Mouse (Mus musculus) skeletal muscle tissue, adult 2 months (tissue): Measurements from ENCODE around the gene Vmn1r210.
"Not testable (repeated sequence)": the region's sequence is repeated elsewhere in the genome, so short reads cannot be mapped to it uniquely, and the experiment has no call there.

Source experiments
- DNase-seq: peaks from one replicate; pipeline ENCODE4 v3.0.0-alpha.2; 2012; ENCODE audit warnings: low read depth, low spot score

Vmn1r210 gene

DNA sequence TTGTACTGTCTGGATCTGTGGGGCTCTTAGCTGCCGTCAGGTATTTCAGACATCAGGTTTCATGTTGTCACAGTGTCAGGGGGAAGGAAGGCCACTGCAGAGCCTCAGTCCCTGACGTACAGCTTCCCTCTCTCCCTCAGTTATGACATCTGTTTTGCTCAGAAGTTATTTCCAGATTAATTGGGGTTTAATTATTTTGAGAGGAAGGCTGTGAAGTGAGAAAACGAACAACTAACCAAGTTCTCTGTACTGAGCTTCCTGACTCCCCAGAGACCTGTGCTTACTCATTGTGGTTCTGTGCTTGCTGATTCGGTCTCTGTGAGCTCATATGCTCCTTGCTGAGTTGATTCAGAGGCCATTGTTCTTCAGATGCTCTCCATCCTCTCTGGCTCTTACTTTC lies at the start of gene Vmn1r210:
Gene Vmn1r210, minus strand, starts transcription at position 101 of the 400 bp plus-strand sequence.
- DNase-seq = no peak

DNA sequence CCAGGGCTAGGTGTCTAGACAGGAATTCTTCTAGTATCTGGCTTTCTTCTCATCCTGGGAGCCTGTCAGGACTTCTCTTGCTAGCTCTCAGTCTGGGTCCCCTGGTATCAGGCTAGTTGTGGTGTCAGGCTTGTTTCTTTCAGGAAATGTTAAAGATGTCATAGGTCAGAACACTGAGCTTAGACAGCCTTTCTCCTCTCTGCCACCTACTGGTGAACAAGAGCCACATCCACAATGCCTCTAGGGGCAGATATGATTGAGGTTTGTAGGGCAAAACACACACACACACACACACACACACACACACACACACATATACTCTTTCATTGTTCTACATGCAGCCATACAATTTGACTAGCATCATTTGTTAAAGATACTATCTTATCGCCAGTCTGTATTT lies 48.1 kb upstream of the Vmn1r210 start:
- DNase-seq = no peak

DNA sequence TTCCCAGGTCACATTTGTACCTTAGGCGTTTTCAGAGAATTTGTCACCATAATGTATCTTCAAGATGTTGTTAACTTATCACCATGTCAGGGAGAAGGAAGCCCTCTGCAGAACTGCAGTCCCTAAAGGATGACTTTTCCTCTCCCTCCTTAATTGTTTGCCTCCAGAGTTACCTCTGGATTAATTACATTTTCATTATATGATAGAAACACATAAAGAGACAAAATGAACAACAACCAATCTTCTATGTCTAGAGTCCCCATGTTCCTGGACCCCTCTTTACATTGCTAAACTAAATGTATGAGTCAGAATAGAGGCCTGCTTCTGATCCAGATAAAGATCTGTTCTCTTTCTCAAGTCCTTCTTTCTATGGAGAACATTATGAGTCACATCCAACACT lies 26.3 kb upstream of the Vmn1r210 start, which contains the start of gene Vmn1r211:
Gene Vmn1r211, minus strand, starts transcription at position 101 of the 400 bp plus-strand sequence.
- no peak for DNase-seq

DNA sequence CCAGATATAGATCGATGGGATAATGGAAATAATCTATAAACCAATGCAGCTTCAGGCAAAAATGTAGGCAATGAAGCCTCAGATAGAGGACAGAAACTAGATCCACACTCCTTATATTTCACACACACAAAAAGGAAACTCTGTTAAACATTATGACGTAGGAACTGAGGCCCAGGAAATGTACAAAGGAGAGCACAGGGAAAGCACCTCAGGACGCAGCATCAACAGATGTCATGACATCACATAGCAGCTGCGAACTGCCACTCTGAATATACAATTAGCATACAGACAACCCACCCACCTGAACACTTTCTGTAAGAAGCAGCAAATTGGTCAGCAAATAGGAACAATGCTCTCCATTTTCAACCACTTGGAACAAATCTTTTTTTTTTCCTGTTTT lies 23.6 kb upstream of the Vmn1r210 start:
- DNase-seq = no peak

DNA sequence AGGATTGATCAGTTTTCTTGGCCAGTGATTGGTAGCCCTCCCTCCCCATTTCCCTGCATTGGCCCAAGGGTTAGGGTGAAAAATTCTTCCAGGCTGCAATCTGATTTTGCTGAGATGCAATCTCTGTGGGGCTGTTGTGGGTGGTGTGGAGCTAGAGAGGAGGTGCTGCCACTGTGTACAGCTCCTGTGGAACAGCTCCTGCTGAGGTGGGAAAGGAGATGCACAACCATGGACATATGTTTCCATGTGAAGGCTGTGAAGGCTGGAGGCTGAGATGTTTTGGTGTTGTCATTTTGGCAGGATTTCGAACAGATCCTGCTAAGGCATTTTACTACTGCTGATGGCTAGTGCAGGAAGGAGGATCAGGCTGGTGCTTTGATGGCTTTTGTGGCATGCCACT lies 15.7 kb upstream of the Vmn1r210 start:
- no peak for DNase-seq

DNA sequence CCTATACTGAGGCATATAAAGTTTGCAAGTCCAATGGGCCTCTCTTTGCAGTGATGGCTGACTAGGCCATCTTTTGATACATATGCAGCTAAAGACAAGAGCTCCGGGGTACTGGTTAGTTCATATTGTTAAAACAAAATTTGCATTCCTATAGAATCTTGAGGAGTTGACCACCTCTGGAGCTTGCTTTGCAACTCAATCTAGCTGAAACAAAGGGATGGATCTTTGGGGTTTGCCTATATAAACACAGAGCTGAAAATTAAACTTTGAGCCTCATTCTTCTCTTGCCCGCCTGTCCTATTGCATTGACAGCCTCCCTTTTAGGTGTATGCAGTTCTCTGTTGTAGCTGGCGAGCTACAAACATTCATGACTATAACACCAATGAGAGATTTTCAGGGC lies 13.2 kb upstream of the Vmn1r210 start:
- not testable (repeated sequence) for DNase-seq

DNA sequence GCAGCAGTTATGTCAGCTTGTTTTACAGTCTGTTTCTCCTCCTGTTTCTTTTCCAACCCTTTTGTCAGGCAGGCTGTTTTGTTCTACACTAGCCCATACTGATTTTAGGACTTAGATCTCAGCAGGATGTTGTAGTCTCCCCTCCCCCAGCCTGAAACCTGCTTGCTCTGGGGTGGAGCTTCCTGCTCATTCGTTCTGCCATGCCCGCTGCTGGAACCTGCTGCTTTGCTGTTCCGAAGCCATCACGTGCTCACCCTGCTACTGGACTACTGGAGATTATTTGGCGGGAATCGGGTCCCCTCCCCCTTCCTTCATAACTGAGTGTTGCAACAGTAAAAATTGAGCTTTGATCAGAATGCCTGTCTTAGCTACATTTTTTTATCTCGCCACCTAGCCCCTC lies 1.8 kb downstream of the Vmn1r210 start:
- not testable (repeated sequence) for DNase-seq

DNA sequence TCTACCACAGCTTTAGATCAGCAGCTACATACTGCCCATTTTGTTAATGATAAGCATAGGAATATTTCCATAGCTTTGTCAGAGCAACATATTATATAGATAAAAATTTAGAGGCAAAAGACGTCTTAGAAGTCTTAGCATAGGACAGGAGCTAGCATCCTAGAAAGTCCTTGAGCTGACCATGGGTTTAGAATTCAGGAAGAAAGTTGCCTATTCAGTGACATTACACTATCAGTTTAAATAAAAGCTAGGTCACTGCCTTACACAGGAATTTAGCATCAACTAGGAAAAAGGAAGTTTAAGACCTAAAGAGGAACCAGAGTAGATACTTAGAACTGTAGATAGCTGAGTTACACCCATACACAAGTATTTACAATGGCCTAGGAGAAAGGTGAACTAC lies 9.5 kb downstream of the Vmn1r210 start:
- not testable (repeated sequence) for DNase-seq

DNA sequence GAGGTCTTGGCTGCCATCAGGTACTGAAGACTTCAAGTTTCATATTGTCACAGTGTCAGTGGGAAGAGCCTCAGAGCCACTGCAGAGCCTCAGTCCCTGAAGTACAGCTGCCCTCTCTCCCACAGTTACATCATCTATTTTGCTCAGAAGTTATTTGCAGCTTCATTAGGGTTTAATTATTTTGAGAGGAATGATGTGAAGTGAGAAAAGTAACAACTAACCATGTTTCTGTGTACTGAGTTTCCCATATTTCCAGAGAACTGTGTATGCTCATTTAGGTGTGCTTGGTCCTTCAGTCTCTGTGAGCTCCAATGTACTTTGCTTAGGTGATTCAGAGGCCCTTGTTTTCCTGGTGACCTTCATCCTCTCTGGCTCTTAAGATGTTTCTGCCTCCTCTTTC lies 21.6 kb downstream of the Vmn1r210 start, which contains the start of gene Vmn1r209:
Gene Vmn1r209, minus strand, starts transcription at position 101 of the 400 bp plus-strand sequence.
- not testable (repeated sequence) for DNase-seq

DNA sequence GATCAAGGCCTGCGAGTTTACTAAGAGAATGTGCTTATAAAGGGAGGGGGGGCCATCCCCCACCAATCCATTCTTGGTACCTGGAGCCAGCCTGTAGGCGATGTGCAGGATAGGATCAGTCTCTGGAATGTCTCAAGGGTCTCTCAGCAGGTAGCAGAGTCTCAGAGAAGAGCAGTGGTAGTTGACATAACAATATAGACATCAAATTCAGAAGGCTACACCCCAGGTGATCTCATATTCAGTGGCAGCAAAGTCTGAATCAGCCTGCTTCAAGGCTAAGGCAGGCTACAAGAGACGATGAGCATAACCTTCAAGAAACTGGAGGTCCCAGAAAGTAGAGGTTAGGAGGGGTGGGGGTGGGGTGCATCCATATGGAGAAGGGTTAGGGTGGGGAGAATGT lies 43.1 kb downstream of the Vmn1r210 start:
- not testable (repeated sequence) for DNase-seq

DNA sequence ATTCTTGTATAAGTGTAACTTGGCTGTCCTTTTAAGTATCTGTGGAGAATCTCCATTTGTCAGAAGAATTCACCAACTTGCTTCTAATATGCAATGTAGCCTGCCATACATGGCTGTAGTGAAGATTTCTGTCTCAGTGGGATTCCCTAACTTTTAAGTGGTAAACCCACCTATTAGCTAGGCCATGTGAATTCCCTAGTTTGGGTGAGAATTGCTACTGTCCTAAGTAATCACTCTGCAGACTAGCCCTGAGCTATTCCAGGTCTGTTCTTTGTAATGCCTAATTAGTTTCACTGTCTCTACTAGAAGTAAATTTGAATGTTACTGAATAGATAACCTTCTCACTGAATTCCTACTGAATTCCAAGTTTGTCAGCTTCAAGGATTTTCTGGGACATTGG lies 47.0 kb downstream of the Vmn1r210 start:
- DNase-seq = not testable (repeated sequence)

DNA sequence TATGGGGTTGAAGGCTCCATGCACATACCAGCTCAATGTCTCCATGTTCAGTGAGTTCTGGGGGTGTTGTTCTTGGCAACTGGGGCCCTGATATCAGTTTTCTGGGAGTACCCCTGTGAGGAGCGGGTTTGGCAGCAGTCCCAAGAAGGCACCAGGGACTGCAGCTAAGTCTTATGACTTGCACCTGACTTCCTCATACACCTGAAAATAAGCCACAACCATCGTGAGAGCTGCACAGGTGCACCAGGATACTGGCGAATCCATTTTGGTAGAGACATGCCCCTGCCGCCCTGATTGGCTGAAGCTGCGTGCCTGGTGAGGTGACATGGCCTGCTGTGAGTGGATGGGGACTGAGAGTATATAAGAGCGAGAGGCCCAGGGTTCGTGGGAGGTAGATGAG lies 53.8 kb downstream of the Vmn1r210 start, which contains the start of gene Vmn1r208:
Gene Vmn1r208, minus strand, starts transcription at position 101 of the 400 bp plus-strand sequence.
- not testable (repeated sequence) for DNase-seq
